Mouse (Mus musculus) heart, postnatal 0 days (tissue): Measurements from ENCODE around the gene Olfr888. TPM values are rescaled to one million over a fixed set of nuclear protein-coding genes. Genes with fewer than 3 reads are reported as not detected.

Experiments used
- ATAC-seq: fragments of 200-750 bp; cut with Nextera tagmentation; 2 replicates; pipeline ENCODE4 v1.8.0; 2017; ENCODE audit warnings: low read depth, moderate number of reproducible peaks, moderate library complexity; ENCODE audit not compliant: insufficient read depth
- DNase-seq: peaks from one replicate; pipeline ENCODE4 v3.0.0-alpha.2; 2016; ENCODE audit warnings: low spot score
- H3K27ac ChIP-seq: fragments of 300-500 bp; sonication (generic); 2 replicates; pipeline ENCODE4 v1.5.1; 2014; ENCODE audit warnings: low read depth, mild to moderate bottlenecking
- H3K27me3 ChIP-seq: fragments of 300-500 bp; sonication (generic); 2 replicates; pipeline ENCODE4 v1.6.1; 2014; ENCODE audit warnings: low read length, mixed read lengths; ENCODE audit not compliant: control insufficient read depth, insufficient read depth
- H3K36me3 ChIP-seq: fragments of 300-500 bp; sonication (generic); replicated peaks from 2 replicates; pipeline ENCODE4 v1.6.1; 2014; ENCODE audit warnings: low read length, mixed read lengths; ENCODE audit not compliant: control insufficient read depth, insufficient read depth
- H3K4me1 ChIP-seq: fragments of 300-500 bp; sonication (generic); 2 replicates; pipeline ENCODE4 v1.6.1; 2014; ENCODE audit warnings: antibody characterized with exemption; ENCODE audit not compliant: control insufficient read depth, insufficient read depth
- H3K4me2 ChIP-seq: fragments of 300-500 bp; sonication (generic); 2 replicates; pipeline ENCODE4 v1.6.1; 2014; ENCODE audit warnings: low read depth, mild to moderate bottlenecking, low read length, moderate library complexity
- H3K4me3 ChIP-seq: fragments of 300-500 bp; sonication (generic); 2 replicates; pipeline ENCODE4 v1.5.1; 2014; ENCODE audit warnings: low read depth, low read length
- H3K9ac ChIP-seq: fragments of 300-500 bp; sonication (generic); replicated peaks from 2 replicates; pipeline ENCODE4 v1.6.1; 2014; ENCODE audit warnings: low read depth, low read length, mixed read lengths
- H3K9me3 ChIP-seq: fragments of 300-500 bp; sonication (generic); replicated peaks from 2 replicates; pipeline ENCODE4 v1.6.1; 2016; ENCODE audit warnings: low read length; ENCODE audit not compliant: control insufficient read depth
- CTCF ChIP-seq: IDR thresholded peaks from 2 replicates; pipeline ENCODE4 v1.5.1; 2016; ENCODE audit warnings: antibody characterized with exemption, control low read depth, low read depth
- EP300 ChIP-seq: IDR thresholded peaks from 2 replicates; pipeline ENCODE4 v1.6.1; 2016; ENCODE audit warnings: antibody characterized with exemption, low read depth
- WGBS: fragments of 180-500 bp; shearing (Covaris S2); extraction: QIAGEN DNeasy Blood & Tissue Kit; methylation state at CpG from one replicate; pipeline ENCODE4 v1.1.7; 2014; 5-methylcytosine and 5-hydroxymethylcytosine counted together
- polyA plus RNA-seq: library from polyadenylated mRNA; unstranded; fragments of >200 nt; fragmentation: Nextera tagmentation; extraction: Ambion mirVana; gene quantifications from 2 replicates; pipeline ENCODE4 v1.2.1, GENCODE M21; 2015
- total RNA-seq: library from RNA; depleted of rRNA; stranded (reverse); fragments of >200 nt; gene quantifications from 2 replicates; pipeline ENCODE4 v1.2.3, GENCODE M21; 2014; ENCODE audit warnings: low replicate concordance; rRNA removed

The Olfr888 gene
- total RNA-seq: not detected in 2 replicates
- not detected in 2 replicates for polyA plus RNA-seq

GRCm38 (mm10) chr9:38107828-38108227, at the start of gene Olfr888:
TSS of gene Olfr888 (plus strand) at chr9:38108128.
- no peak for DNase-seq
- no peak within 1 kb of the TSS for H3K9ac ChIP-seq
- ATAC-seq: no peak
- H3K27ac ChIP-seq: no peak within 1 kb of the TSS
- TF ChIP-seq EP300 (no peak), CTCF (no peak)
- no peaks in the 10 kb centered on the region for H3K27me3 ChIP-seq
- WGBS: 63% methylated on average over 1 of the region's 1 CpGs
- H3K4me1 ChIP-seq: no peaks in the 10 kb centered on the region
- H3K4me3 ChIP-seq: no peak within 1 kb of the TSS
- H3K36me3 ChIP-seq: no peaks in the 10 kb centered on the region
- no peak within 1 kb of the TSS for H3K4me2 ChIP-seq
- no peaks in the 10 kb centered on the region for H3K9me3 ChIP-seq

DNA sequence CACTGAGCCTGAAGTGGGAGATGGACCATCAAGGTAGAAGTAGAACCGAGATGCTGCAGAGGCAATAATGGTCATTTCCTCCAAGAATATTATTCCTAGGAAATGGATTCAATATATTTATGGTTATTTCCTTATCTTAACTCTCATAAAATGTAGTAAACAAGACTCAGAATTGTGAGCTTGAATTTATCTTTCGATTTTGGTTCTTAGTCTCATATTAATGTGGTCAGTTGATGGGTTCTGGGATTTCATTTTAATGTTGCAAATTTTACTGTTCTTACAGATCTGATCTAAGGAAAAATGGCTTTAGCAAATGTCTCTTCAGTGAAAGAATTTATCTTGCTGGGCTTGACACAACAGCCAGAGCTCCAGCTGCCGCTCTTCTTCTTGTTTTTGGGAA, 46.9 kb upstream of the Olfr888 start, which contains the start of gene Olfr885:
Gene Olfr885 (plus strand): TSS at position 301 of the 400 bp plus-strand sequence.
- no peaks in the 10 kb centered on the region for H3K4me1 ChIP-seq
- no peaks in the 10 kb centered on the region for H3K36me3 ChIP-seq
- H3K4me2 ChIP-seq: no peak within 1 kb of the TSS
- 69% methylated on average over 3 of the region's 3 CpGs for WGBS
- no peaks in the 10 kb centered on the region for H3K27me3 ChIP-seq
- TF ChIP-seq EP300: no peak
- no peak for TF ChIP-seq CTCF
- no peak within 1 kb of the TSS for H3K4me3 ChIP-seq
- no peaks in the 10 kb centered on the region for H3K9me3 ChIP-seq
- H3K27ac ChIP-seq: no peak within 1 kb of the TSS
- ATAC-seq: no peak
- H3K9ac ChIP-seq: no peak within 1 kb of the TSS
- no peak for DNase-seq

GRCm38 (mm10) chr9:38083772-38084171, 24.2 kb upstream of the Olfr888 start, which contains the start of gene Olfr887:
TSS of gene Olfr887 (plus strand) at chr9:38084072.
- Histone ChIP-seq H3K4me2 (no peak within 1 kb of the TSS), H3K27me3 (no peaks in the 10 kb centered on the region), H3K4me1 (no peaks in the 10 kb centered on the region), H3K9ac (no peak within 1 kb of the TSS), H3K27ac (no peak within 1 kb of the TSS), H3K4me3 (no peak within 1 kb of the TSS), H3K9me3 (no peaks in the 10 kb centered on the region), H3K36me3 (no peaks in the 10 kb centered on the region)
- no peak for ATAC-seq
- WGBS: 71% methylated on average over 1 of the region's 1 CpGs
- TF ChIP-seq EP300 (no peak), CTCF (no peak)
- no peak for DNase-seq

GRCm38 (mm10) chr9:38114898-38115297, 7.0 kb downstream of the Olfr888 start, which contains the start of gene Olfr889:
TSS of gene Olfr889 (plus strand) at chr9:38115198.
- Histone ChIP-seq H3K9ac (no peak within 1 kb of the TSS), H3K4me1 (no peaks in the 10 kb centered on the region), H3K9me3 (no peaks in the 10 kb centered on the region), H3K36me3 (no peaks in the 10 kb centered on the region), H3K27ac (no peak within 1 kb of the TSS), H3K4me2 (no peak within 1 kb of the TSS), H3K4me3 (no peak within 1 kb of the TSS), H3K27me3 (no peaks in the 10 kb centered on the region)
- no peak for DNase-seq
- ATAC-seq: no peak
- TF ChIP-seq CTCF (no peak), EP300 (no peak)

GRCm38 (mm10) chr9:38142217-38142616, 34.3 kb downstream of the Olfr888 start, which contains the start of gene Olfr890:
TSS of gene Olfr890 (plus strand) at chr9:38142517.
- DNase-seq: no peak
- Histone ChIP-seq H3K4me1 (no peaks in the 10 kb centered on the region), H3K36me3 (no peaks in the 10 kb centered on the region), H3K9me3 (no peaks in the 10 kb centered on the region), H3K27ac (no peak within 1 kb of the TSS), H3K9ac (no peak within 1 kb of the TSS), H3K4me3 (no peak within 1 kb of the TSS), H3K27me3 (no peaks in the 10 kb centered on the region), H3K4me2 (no peak within 1 kb of the TSS)
- ATAC-seq: no peak
- TF ChIP-seq EP300 (no peak), CTCF (no peak)

Other genes with a start within 250 kb of the Olfr888 start
- gene Olfr145, start 211.4 kb upstream of the Olfr888 start, total RNA-seq: not detected in 2 replicates
- not detected in 2 replicates for gene Olfr145, start 211.4 kb upstream of the Olfr888 start, polyA plus RNA-seq
- not detected in 2 replicates for gene Olfr878, start 190.3 kb upstream of the Olfr888 start, total RNA-seq
- gene Olfr878, start 190.3 kb upstream of the Olfr888 start, polyA plus RNA-seq: not detected in 2 replicates
- gene Olfr881, start 116.3 kb upstream of the Olfr888 start, total RNA-seq: not detected in 2 replicates
- gene Olfr881, start 116.3 kb upstream of the Olfr888 start, polyA plus RNA-seq: not detected in 2 replicates
- not detected in 2 replicates for gene Olfr883, start 82.3 kb upstream of the Olfr888 start, total RNA-seq
- not detected in 2 replicates for gene Olfr883, start 82.3 kb upstream of the Olfr888 start, polyA plus RNA-seq
- not detected in 2 replicates for gene Olfr884, start 61.6 kb upstream of the Olfr888 start, total RNA-seq
- gene Olfr884, start 61.6 kb upstream of the Olfr888 start, polyA plus RNA-seq: not detected in 2 replicates
- not detected in 2 replicates for gene Olfr885, start 46.8 kb upstream of the Olfr888 start, total RNA-seq
- gene Olfr885, start 46.8 kb upstream of the Olfr888 start, polyA plus RNA-seq: not detected in 2 replicates
- not detected in 2 replicates for gene Olfr887, start 24.1 kb upstream of the Olfr888 start, total RNA-seq
- not detected in 2 replicates for gene Olfr887, start 24.1 kb upstream of the Olfr888 start, polyA plus RNA-seq
- not detected in 2 replicates for gene Olfr889, start 7.1 kb downstream of the Olfr888 start, total RNA-seq
- not detected in 2 replicates for gene Olfr889, start 7.1 kb downstream of the Olfr888 start, polyA plus RNA-seq
- not detected in 2 replicates for gene Olfr890, start 34.4 kb downstream of the Olfr888 start, total RNA-seq
- gene Olfr890, start 34.4 kb downstream of the Olfr888 start, polyA plus RNA-seq: not detected in 2 replicates
- not detected in 2 replicates for gene Olfr891, start 72.7 kb downstream of the Olfr888 start, total RNA-seq
- not detected in 2 replicates for gene Olfr891, start 72.7 kb downstream of the Olfr888 start, polyA plus RNA-seq
- gene Olfr893, start 100.2 kb downstream of the Olfr888 start, total RNA-seq: not detected in 2 replicates
- not detected in 2 replicates for gene Olfr893, start 100.2 kb downstream of the Olfr888 start, polyA plus RNA-seq
- not detected in 2 replicates for gene Olfr894, start 109.9 kb downstream of the Olfr888 start, total RNA-seq
- gene Olfr894, start 109.9 kb downstream of the Olfr888 start, polyA plus RNA-seq: not detected in 2 replicates
- gene Olfr143, start 144.6 kb downstream of the Olfr888 start, total RNA-seq: not detected in 2 replicates
- gene Olfr143, start 144.6 kb downstream of the Olfr888 start, polyA plus RNA-seq: not detected in 2 replicates
- gene Olfr895, start 159.7 kb downstream of the Olfr888 start, total RNA-seq: not detected in 2 replicates
- gene Olfr895, start 159.7 kb downstream of the Olfr888 start, polyA plus RNA-seq: not detected in 2 replicates
- gene Olfr896-ps1, start 183.0 kb downstream of the Olfr888 start, total RNA-seq: not detected in 2 replicates
- not detected in 2 replicates for gene Olfr896-ps1, start 183.0 kb downstream of the Olfr888 start, polyA plus RNA-seq
- gene Olfr25, start 220.9 kb downstream of the Olfr888 start, total RNA-seq: not detected in 2 replicates
- not detected in 2 replicates for gene Olfr25, start 220.9 kb downstream of the Olfr888 start, polyA plus RNA-seq
- gene Olfr898, start 240.3 kb downstream of the Olfr888 start, total RNA-seq: not detected in 2 replicates
- not detected in 2 replicates for gene Olfr898, start 240.3 kb downstream of the Olfr888 start, polyA plus RNA-seq